Mouse (Mus musculus): Measurements from ENCODE around the gene Trnt1.

DNA sequence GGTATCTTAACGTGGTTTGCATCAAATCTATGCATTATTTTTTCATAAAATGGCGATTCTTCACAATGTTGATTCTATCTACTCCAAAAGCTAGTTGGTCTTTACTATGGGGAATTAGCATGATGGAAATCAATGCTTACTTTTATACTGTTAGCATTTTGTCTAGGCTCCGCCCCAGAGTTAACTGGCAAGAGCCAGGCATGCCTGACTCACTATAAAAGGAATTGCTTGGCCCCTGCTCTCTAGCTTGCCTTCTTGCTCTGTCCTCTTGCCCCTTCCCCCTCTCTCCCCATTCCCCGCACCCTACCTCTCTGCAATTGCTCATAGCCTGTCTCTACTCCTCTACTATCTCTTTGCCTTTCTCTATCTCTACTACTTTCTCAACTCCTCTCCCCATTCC, 2.1 kb upstream of the Trnt1 start:
- TF ChIP-seq CTCF (IDR thresholded peaks at IDR 0.05; ENCODE audit: low read depth) = no peak
- TF ChIP-seq EP300 (IDR thresholded peaks at IDR 0.05; ENCODE audit: low read depth) = no peak
